Mouse (Mus musculus): ENCODE measurements at regions not wholly inside any gene's neighbourhood (a gene's known extent, or its start where the extent isn't known, plus 50 kb on each side); places are given as distances from the start of the nearest gene placed in this dataset.
"Not testable (repeated sequence)": the region's sequence is repeated elsewhere in the genome, so short reads cannot be mapped to it uniquely, and the experiment has no call there.

GRCm38 (mm10) chr15:32749971-32750370 lies 505.4 kb downstream of the Sema5a start:
- Histone ChIP-seq H3K9me3 (replicated peaks) (no peaks in the 10 kb centered on the region), H3K27ac (no peak overlapping the region), H3K36me3 (no peaks in the 10 kb centered on the region), H3K27me3 (ENCODE audit: low read depth, poor library complexity, severe bottlenecking) (no peaks in the 10 kb centered on the region), H3K4me1 (no peaks in the 10 kb centered on the region), H3K4me3 (no peak overlapping the region)
- DNase-seq (ENCODE audit: low spot score), result no peak
- WGBS, result 88% methylated on average over 2 of the region's 2 CpGs

GRCm38 (mm10) chr15:32751991-32752390 lies 507.4 kb downstream of the Sema5a start:
- 78% methylated on average over 3 of the region's 3 CpGs for WGBS
- Histone ChIP-seq H3K9me3 (replicated peaks) (no peaks in the 10 kb centered on the region), H3K27ac (no peak overlapping the region), H3K4me1 (no peaks in the 10 kb centered on the region), H3K27me3 (ENCODE audit: low read depth, poor library complexity, severe bottlenecking) (no peaks in the 10 kb centered on the region), H3K4me3 (no peak overlapping the region), H3K36me3 (no peaks in the 10 kb centered on the region)
- no peak for DNase-seq (ENCODE audit: low spot score)

GRCm38 (mm10) chr15:32760141-32760540 lies 515.5 kb downstream of the Sema5a start:
- 86% methylated on average over 3 of the region's 3 CpGs for WGBS
- Histone ChIP-seq H3K27ac (no peak overlapping the region), H3K27me3 (ENCODE audit: low read depth, poor library complexity, severe bottlenecking) (no peaks in the 10 kb centered on the region), H3K4me1 (no peaks in the 10 kb centered on the region), H3K4me3 (no peak overlapping the region), H3K36me3 (no peaks in the 10 kb centered on the region), H3K9me3 (replicated peaks) (no peaks in the 10 kb centered on the region)
- no peak for DNase-seq (ENCODE audit: low spot score)

DNA sequence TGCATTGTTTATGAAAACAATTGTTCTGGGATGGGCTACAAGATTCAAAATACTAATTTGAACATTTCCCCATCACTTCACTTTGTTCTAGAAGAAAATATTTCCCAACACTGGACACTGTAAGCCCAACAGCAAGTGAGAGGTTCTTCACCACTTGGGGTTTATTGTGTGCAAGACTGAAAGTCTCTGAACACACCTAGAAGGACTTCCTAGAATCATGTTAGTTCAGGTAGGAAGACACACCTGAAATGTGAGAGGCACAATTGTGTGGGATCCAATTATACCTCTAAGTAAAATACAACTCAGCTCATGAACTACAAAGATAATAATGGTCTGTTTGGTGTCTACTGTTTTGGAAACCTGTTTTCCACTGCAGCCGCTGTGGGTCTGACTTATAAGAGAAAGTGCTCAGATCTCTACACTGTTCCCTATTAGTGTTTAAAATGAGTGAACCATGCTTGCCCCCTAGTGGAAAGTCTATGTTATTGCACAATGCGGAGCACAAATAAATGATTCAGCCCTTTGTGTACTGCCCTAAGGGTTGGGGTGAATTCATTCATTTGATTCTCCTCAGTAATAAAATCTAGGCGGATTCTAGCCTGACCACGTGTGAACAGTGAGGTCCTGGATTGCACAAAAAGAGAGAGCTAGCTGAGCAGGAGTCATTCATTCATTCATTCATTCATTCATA lies 521.5 kb downstream of the Sema5a start:
- 10% methylated on average over 4 of the region's 4 CpGs for WGBS
- no peak for DNase-seq (ENCODE audit: low spot score)
- H3K27me3 ChIP-seq (ENCODE audit: low read depth, poor library complexity, severe bottlenecking), result no peaks in the 10 kb centered on the region

DNA sequence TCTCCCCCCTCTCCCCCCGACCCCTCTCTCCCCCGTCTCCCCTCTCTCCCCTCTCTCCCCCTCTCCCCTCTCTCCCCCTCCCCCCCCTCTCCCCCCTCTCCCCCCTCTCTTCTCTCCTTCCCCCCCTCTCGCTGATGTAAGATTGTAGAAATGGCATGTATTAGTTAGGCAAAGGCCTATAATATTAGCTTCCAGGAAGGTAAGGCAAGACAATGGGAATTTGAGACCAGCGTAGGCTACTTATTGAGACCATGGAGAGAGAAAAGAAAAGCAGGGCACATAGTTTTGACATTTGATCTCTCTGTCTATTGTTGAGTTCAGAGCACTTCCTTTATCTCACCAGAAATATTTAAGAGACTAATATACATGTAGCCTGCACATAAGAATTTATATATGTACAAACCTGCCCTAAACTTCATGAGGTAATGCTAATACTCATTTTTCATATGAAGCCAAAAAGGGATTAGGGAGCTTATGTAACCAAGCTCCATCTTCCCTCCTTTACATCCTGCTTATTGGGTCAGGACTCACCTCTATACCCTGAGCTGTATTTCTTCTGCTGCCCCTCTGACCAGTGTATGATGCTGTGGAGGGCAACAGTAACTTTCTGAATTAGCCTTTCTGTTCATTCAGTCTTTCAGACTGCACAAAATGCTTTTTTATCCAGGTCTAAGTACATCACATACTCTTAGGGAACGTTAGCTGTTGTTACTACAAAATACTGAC lies 522.3 kb downstream of the Sema5a start:
- no peak overlapping the region for H3K4me3 ChIP-seq
- H3K27ac ChIP-seq, result no peak overlapping the region
- no peaks in the 10 kb centered on the region for H3K27me3 ChIP-seq (ENCODE audit: low read depth, poor library complexity, severe bottlenecking)
- no peaks in the 10 kb centered on the region for H3K9me3 ChIP-seq (replicated peaks)
- H3K4me1 ChIP-seq, result no peaks in the 10 kb centered on the region
- 67% methylated on average over 3 of the region's 5 CpGs for WGBS
- no peak for DNase-seq (ENCODE audit: low spot score)
- H3K36me3 ChIP-seq, result no peaks in the 10 kb centered on the region

More for the DNA sequence above, 521.5 kb downstream of the Sema5a start:
- H3K9me3 ChIP-seq (replicated peaks), result no peaks in the 10 kb centered on the region
- no peak overlapping the region for H3K27ac ChIP-seq
- no peaks in the 10 kb centered on the region for H3K4me1 ChIP-seq
- H3K36me3 ChIP-seq, result no peaks in the 10 kb centered on the region
- no peak overlapping the region for H3K4me3 ChIP-seq

- not testable (repeated sequence) for H3K27ac ChIP-seq; DNase-seq (ENCODE audit: low spot score); H3K27me3 ChIP-seq (ENCODE audit: low read depth, poor library complexity, severe bottlenecking); H3K4me1 ChIP-seq; H3K9me3 ChIP-seq (replicated peaks); H3K36me3 ChIP-seq; H3K4me3 ChIP-seq
- WGBS, result 30% methylated on average over 5 of the region's 5 CpGs
These were observed 533.6 kb downstream of the Sema5a start for GRCm38 (mm10) chr15:32778226-32778598.

DNA sequence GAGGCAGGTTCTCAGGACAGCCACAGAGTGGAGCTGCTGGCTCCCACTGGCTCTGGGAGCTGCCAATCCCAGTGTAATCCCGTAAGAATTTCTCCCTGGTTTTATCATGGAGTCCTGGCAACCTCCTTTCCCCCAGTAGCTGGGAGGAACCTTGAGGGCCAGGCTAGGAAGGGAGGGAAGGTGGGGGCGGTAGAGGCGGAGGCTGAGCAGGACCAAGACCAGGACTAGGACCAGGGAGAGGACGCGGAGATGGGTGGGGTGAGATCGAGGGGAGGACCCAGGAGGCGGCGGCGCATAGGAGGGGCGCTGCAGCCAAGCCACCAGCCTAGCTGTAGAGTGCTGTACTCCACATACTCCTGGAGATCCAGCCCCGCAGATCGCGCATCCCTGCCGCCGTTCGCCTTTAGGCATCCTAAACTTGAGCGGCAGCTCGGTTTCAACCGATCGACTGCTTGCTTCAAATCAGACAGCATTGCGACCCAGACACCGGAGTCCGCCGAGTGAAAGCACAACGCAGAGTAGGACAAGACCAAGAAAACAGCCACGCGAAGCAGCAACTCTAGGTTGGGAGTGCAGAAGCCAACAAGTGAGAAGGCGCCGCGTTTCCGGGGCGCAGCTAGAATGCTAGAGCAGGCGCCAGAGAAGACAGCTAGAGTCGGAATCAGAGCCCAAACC lies 534.1 kb downstream of the Sema5a start:
- WGBS, result under 1% methylated on average over 34 of the region's 34 CpGs

GRCm38 (mm10) chr15:32779274-32779615 lies 534.6 kb downstream of the Sema5a start:
- Histone ChIP-seq H3K4me3 (peak overlapping the region; percentile 62), H3K27ac (peak overlapping the region; percentile 82)
- DNase-seq (ENCODE audit: low spot score); H3K4me1 ChIP-seq; H3K27me3 ChIP-seq (ENCODE audit: low read depth, poor library complexity, severe bottlenecking); H3K36me3 ChIP-seq; H3K9me3 ChIP-seq (replicated peaks): not testable (repeated sequence)
- 10% methylated on average over 11 of the region's 11 CpGs for WGBS

More for the DNA sequence above, 534.1 kb downstream of the Sema5a start:
- DNase-seq (ENCODE audit: low spot score), result peak; percentile 80
- H3K4me1 ChIP-seq; H3K9me3 ChIP-seq (replicated peaks); H3K27me3 ChIP-seq (ENCODE audit: low read depth, poor library complexity, severe bottlenecking); H3K36me3 ChIP-seq: not testable (repeated sequence)
- Histone ChIP-seq H3K27ac (peak overlapping the region; percentile 82), H3K4me3 (peak overlapping the region; percentile 62)

DNA sequence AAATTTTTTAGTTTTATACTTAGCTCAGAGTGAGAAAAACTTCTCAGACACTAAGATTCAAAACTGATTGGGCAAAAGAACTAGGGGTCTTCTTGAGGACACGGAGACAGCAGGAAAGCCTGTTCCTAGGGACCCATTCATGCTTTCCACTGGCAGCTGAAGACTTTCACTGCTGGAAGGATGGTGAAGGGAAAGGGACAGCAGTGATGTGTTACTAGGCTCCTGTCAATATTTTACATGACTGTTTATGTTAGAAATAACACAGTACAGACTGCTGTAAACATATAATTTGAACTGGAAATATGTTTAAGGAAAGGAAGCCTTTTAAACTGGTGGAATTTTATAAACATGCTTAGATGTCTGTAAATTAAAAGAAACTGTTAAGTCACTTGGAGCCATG lies 537.0 kb downstream of the Sema5a start:
- H3K36me3 ChIP-seq; H3K27ac ChIP-seq; H3K4me3 ChIP-seq; H3K4me1 ChIP-seq; H3K9me3 ChIP-seq (replicated peaks); DNase-seq (ENCODE audit: low spot score); H3K27me3 ChIP-seq (ENCODE audit: low read depth, poor library complexity, severe bottlenecking): not testable (repeated sequence)
- 82% methylated on average over 1 of the region's 1 CpGs for WGBS

DNA sequence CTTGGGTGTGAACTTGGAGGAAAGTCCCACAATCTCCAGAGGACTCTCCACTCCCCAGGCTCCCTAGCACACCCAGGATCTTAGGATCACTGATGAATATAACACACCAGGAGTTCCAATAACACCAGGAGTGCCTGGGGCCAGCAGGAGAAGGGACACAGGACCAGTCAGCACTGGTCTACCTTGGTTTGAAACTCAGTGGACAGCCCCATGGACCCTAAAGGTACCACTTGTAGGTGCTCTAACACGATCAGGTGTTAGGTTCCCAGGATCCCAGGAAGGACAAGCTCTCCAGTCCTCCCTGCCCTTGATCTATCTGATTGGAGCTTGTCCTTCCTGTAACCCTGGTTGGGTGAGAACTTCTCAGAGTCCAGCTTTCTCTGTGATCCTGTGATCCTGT lies 554.6 kb downstream of the Sema5a start:
- peaks cover 9% of the 10 kb centered on the region; the same call in 1 of the 2 replicates for H3K36me3 ChIP-seq
- H3K9me3 ChIP-seq (replicated peaks), result no peaks in the 10 kb centered on the region
- H3K4me3 ChIP-seq, result no peak overlapping the region
- H3K27ac ChIP-seq, result no peak overlapping the region
- DNase-seq (ENCODE audit: low spot score), result no peak
- H3K27me3 ChIP-seq (ENCODE audit: low read depth, poor library complexity, severe bottlenecking), result no peaks in the 10 kb centered on the region
- WGBS, result 69% methylated on average over 1 of the region's 1 CpGs
- H3K4me1 ChIP-seq, result no peaks in the 10 kb centered on the region

DNA sequence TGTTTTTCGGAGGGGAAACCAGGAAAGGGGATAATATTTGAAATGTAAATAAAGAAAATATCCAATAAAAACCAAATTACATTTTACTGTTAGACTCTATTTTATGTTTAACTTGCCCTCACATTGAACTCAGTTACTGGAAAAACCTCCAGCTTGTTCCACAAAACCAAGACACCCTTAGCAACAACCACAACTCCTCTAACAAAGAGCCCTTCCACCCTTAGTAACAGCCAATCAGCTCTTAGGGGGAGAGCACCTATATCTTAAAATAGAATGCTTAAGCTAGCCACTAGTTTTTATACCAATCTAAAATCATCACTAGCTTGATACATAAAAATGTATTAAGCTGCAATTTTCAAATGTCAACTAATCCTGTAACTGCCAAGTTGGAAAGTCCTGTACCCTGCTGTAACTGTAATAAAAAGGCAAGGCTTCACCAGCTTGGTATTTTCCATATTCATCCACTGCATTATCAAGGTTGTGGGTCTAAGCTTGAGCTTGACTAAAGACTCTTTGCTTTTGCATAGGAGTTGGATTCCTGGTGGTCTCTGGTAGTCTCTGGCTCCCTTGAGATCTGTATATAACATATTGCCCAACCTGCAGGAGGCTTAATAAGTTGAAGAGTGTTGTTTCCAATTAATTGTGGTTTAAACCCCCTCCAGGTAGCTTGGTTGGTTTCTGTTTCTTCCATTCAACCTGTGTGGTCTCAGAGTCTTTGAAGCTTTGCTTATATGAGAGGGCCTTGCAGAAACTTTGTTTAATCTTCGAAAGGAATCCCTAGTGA lies 566.4 kb downstream of the Sema5a start:
- Histone ChIP-seq H3K36me3 (no peaks in the 10 kb centered on the region), H3K27ac (no peak overlapping the region), H3K4me3 (no peak overlapping the region), H3K27me3 (ENCODE audit: low read depth, poor library complexity, severe bottlenecking) (no peaks in the 10 kb centered on the region), H3K4me1 (no peaks in the 10 kb centered on the region), H3K9me3 (replicated peaks) (no peaks in the 10 kb centered on the region)
- no peak for DNase-seq (ENCODE audit: low spot score)
- 85% methylated on average over 2 of the region's 2 CpGs for WGBS

DNA sequence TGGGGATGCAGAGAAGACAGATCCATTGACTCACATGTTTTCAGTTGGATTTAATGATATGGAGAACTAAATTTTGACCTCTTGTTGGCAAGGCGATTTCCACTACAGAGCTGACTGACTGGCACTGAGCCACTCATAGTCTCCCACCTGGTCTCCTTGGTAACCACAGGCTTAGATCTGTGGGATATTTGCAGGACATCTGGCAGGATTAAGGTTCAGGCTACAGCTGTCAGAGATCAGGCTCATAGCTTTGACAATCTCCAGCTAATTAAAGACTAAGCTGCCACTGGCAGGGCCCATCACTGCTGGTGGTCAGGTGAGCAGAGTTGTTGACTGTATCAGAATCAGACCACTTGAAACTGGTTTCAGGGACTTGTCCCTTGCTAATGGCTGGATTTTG lies 595.4 kb downstream of the Sema5a start:
- no peaks in the 10 kb centered on the region for H3K27me3 ChIP-seq (ENCODE audit: low read depth, poor library complexity, severe bottlenecking)
- H3K36me3 ChIP-seq, result no peaks in the 10 kb centered on the region
- H3K27ac ChIP-seq, result no peak overlapping the region
- no peak overlapping the region for H3K4me3 ChIP-seq
- WGBS, result 89% methylated on average over 1 of the region's 1 CpGs
- no peak for DNase-seq (ENCODE audit: low spot score)
- no peaks in the 10 kb centered on the region for H3K9me3 ChIP-seq (replicated peaks)
- H3K4me1 ChIP-seq, result no peaks in the 10 kb centered on the region

Data from limb, embryonic 10.5 days (tissue).